Mouse (Mus musculus) heart, embryonic 12.5 days (tissue): ENCODE measurements around the gene Mogat1. TPM values are rescaled to one million over a fixed set of nuclear protein-coding genes. Genes with fewer than 3 reads are reported as not detected.

ENCODE experiments used
- ATAC-seq: fragments of 200-750 bp; cut with Nextera tagmentation; 2 replicates; pipeline ENCODE4 v1.8.0; 2017; ENCODE audit warnings: moderate TSS enrichment, moderate library complexity; ENCODE audit not compliant: insufficient number of reproducible peaks, low FRiP score
- H3K27ac ChIP-seq: fragments of 300-500 bp; sonication (generic); 2 replicates; pipeline ENCODE4 v1.5.1; 2016; ENCODE audit warnings: mild to moderate bottlenecking, moderate library complexity; ENCODE audit not compliant: poor library complexity, severe bottlenecking
- H3K27me3 ChIP-seq: fragments of 300-500 bp; sonication (generic); replicated peaks from 2 replicates; pipeline ENCODE4 v1.6.1; 2016; ENCODE audit warnings: mild to moderate bottlenecking, moderate library complexity
- H3K36me3 ChIP-seq: fragments of 300-500 bp; sonication (generic); 2 replicates; pipeline ENCODE4 v1.6.1; 2016; ENCODE audit warnings: mild to moderate bottlenecking, moderate library complexity
- H3K4me1 ChIP-seq: fragments of 300-500 bp; sonication (generic); replicated peaks from 2 replicates; pipeline ENCODE4 v1.6.1; 2016; ENCODE audit warnings: mild to moderate bottlenecking
- H3K4me2 ChIP-seq: fragments of 300-500 bp; sonication (generic); 2 replicates; pipeline ENCODE4 v1.6.1; 2016; ENCODE audit warnings: mild to moderate bottlenecking, moderate library complexity
- H3K4me3 ChIP-seq: fragments of 300-500 bp; sonication (generic); 2 replicates; pipeline ENCODE4 v1.5.1; 2016; ENCODE audit warnings: mild to moderate bottlenecking
- H3K9ac ChIP-seq: fragments of 300-500 bp; sonication (generic); 2 replicates; pipeline ENCODE4 v1.6.1; 2016; ENCODE audit warnings: mild to moderate bottlenecking, moderate library complexity
- H3K9me3 ChIP-seq: fragments of 300-500 bp; sonication (generic); replicated peaks from 2 replicates; pipeline ENCODE4 v1.6.1; 2016; ENCODE audit warnings: mild to moderate bottlenecking, moderate library complexity
- WGBS: fragments of 180-500 bp; shearing (Covaris S2); methylation state at CpG from one replicate; pipeline ENCODE4 v1.1.7; 2016; 5-methylcytosine and 5-hydroxymethylcytosine counted together
- polyA plus RNA-seq: library from polyadenylated mRNA; unstranded; fragments of >200 nt; fragmentation: Nextera tagmentation; extraction: Ambion mirVana; gene quantifications from 2 replicates; pipeline ENCODE4 v1.2.1, GENCODE M21; 2016

The Mogat1 gene
- polyA plus RNA-seq, 1 experiment from 2014 or later: not detected

- Histone ChIP-seq H3K4me3 (no peak overlapping the region), H3K4me2 (no peak overlapping the region), H3K27me3 (no peaks in the 10 kb centered on the region), H3K27ac (no peak overlapping the region), H3K9ac (no peak overlapping the region), H3K4me1 (peaks cover 10% of the 10 kb centered on the region), H3K36me3 (no peaks in the 10 kb centered on the region), H3K9me3 (peaks cover 3% of the 10 kb centered on the region; the same call in 1 of the 2 replicates)
- WGBS: 67% methylated on average over 2 of the region's 2 CpGs
- no peak for ATAC-seq
These were observed 74.3 kb downstream of the Mogat1 start for GRCm38 (mm10) chr1:78585080-78585479.

- Histone ChIP-seq H3K4me1 (peaks cover 20% of the 10 kb centered on the region), H3K27me3 (no peaks in the 10 kb centered on the region), H3K36me3 (no peaks in the 10 kb centered on the region), H3K9me3 (no peaks in the 10 kb centered on the region), H3K9ac (no peak overlapping the region), H3K4me2 (no peak overlapping the region), H3K27ac (no peak overlapping the region), H3K4me3 (no peak overlapping the region)
- WGBS: 30% methylated on average over 4 of the region's 4 CpGs
- no peak for ATAC-seq
These were observed 76.2 kb downstream of the Mogat1 start for GRCm38 (mm10) chr1:78586986-78587385.

Other genes with a start within 250 kb of the Mogat1 start
- gene Sgpp2, start 200.6 kb upstream of the Mogat1 start, polyA plus RNA-seq: 0.14 TPM in 2 replicates
- gene Farsb, start 22.1 kb upstream of the Mogat1 start, polyA plus RNA-seq: 100 and 105 TPM in 2 replicates
- gene BC035947, start 1.2 kb downstream of the Mogat1 start, polyA plus RNA-seq: 0.10 TPM in 1 of 2 replicates, not detected in the other
- 79.6 and 86.3 TPM in 2 replicates for gene Acsl3, start 146.8 kb downstream of the Mogat1 start, polyA plus RNA-seq
- gene Utp14b, start 147.0 kb downstream of the Mogat1 start, polyA plus RNA-seq: 2.4 and 2.5 TPM in 2 replicates